Mouse (Mus musculus): Measurements from ENCODE around the gene Orai2.
"Not testable (repeated sequence)": the region's sequence is repeated elsewhere in the genome, so short reads cannot be mapped to it uniquely, and the experiment has no call there.

The Orai2 gene

DNA sequence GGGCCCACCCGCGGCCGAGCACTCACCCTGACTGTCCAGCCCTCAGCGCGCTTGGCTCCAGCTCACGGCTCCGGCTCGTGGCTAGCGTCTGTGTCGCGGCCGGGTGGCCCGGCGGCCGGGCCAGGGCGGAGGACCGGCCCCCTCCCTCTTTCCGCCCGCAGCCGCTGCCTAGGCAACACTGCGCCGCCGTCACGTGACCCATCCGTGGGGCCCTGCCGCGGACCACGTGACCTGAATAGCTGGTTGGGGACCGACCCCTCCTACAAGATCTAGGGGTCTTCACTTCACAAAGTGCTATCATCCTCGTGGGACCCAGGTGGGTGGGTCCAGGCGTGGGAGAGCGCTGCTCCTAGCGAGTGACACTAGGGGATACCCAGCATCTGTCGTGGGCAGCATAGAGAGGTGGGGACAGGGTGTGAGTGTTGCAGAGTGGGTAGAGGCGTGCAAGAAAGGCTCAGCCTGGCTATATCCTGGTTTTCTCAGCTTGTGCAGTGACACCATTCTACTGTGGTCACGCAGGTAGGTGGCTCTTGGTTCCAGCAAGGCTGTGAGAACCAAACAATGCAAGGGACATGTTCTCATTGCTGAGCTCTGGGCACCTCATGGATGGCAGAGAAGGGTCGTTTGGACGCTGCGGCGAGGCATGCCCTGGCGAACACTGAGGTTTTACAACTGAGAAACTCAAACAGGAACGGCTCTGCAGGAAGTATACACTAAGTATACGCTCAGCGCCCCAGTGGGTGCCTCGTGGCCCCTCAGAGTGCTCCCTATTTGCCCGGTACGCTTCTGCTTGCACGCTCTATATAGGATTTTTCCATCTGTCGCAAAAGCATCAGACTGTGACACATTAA, at the start of gene Orai2:
TSS of gene Orai2 (minus strand) at position 202 of the 851 bp plus-strand sequence.
- DNase-seq (ENCODE audit: low spot score): peak; percentile 90

DNA sequence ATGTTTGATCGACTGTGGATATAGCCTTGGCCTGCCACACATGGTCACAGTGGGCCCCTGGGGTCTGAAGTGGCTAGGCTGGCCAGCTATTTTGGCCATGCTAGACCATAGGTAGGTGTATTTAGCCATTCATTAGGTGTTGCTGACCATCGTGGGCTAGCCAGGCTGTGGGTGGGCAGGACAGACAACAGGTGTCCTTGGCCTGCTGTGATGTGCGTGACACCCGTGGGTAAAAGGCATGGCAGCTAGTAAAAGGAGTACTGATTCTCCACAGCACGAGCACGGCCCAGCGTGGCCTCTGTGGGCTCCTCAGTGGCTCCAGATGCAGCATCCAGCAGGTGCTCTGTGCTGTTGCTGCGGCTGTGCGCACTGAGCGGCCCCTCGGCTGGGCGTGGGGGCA, 48.1 kb upstream of the Orai2 start:
- no peak for DNase-seq (ENCODE audit: low spot score)

DNA sequence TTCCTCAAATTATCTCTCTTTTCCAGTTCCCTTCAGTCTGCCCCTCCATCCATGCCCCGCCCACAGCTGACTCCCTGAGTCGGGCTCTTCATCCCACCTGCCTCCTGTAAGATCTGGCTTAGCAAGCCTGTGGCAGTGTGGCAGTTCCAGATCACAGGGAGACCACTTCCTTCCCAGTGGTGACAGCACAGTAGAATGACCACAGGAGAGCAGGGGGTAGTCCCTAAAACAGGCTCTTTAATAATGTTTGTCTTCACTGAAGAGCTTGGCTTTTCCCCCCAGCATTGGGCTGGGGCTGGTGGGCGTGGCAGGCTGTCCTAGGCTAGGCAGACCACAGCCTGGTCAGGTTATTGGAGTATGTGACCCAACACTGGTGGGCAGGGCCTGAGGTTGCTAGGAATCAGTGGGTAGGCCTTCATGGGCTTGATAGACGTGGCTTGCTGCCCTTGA, 47.4 kb upstream of the Orai2 start:
- DNase-seq (ENCODE audit: low spot score): no peak

DNA sequence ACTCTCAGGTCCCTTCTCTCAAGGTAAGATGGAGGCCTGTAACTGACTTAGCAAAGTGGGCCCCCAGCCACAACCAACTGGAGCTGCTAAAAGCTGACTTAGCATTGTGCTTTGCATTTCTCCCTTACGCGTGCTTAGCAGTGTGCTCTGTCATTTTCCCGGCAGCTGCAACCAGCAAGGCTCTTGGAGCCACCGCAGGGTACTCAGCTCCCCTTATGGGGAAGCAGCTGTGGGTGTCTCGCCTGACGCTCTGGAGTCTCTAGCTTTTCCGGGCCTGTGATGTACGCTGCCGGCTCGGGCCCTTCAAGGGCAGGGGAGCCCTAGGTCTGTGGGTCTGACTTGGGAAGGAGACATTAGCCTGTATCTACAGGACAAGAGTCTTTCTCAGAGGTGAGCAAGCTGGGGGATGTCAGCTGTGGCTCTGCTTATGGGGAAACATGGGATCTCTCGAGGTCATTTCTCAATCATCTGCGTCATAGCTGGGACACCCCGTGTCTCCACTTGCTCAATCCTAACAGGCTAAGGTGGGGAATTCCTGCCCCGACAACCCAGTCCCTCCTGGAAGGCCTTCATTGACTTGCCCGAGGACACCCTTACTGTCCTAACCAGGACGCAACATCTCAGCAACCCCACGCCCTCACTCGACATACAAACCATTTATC, 46.6 kb upstream of the Orai2 start:
- no peak for DNase-seq (ENCODE audit: low spot score)

DNA sequence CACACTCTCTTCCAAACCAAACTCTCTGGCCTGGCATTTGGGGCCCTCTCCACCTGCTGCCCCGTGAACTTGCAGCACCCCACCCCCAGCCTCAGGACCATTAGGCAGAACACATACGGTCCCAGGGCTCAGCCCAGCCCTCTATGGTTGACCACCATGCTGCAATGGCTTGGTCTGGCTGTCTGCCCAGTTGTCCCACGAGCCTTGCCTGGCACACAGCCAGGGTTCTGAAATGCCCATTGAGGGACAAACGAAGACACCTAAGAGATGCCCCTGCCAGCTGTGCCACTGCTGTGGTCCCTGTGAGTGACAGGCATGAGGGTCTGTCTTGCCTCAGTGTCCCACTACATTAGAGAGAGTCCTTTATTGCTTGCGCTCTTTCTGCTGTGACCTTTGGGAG, 45.4 kb upstream of the Orai2 start:
- DNase-seq (ENCODE audit: low spot score): peak; percentile 62

DNA sequence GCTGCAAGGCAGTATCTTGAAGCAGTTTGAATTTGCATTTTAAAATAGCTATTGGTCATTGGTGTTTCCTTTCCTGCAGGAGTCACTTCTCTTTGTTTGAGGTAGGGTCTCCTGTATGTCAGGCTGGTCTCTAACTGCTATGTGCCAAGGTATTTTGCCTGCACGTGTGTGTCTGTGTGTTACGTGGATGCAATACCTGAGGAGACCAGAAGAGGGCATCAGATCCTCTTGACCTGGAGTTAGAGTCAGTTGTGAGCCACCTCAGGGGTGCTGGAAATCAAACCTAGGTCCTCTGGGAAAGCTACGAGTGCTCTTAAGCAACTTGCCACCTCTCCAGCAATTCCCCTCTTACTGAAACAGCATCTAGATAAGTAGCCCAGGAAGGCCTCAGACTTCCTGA, 44.7 kb upstream of the Orai2 start:
- DNase-seq (ENCODE audit: low spot score): no peak

DNA sequence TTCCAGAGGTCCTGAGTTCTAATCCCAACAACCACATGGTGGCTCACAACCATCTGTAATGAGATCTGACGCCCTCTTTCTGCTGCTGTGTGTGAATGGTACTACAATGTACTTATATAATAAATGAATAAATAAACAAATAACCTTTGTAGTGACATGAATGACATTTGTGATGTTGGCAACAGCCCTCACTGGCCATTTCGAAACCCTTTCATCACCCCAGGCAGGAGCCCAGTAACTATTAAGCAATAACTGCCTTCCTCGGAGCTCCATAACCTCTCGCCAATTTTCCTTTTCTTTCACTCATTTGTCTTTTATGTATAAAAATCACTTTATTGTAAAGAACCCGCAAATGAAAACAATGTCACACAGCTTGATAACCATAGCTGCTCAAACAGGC, 43.2 kb upstream of the Orai2 start:
- DNase-seq (ENCODE audit: low spot score): no peak

DNA sequence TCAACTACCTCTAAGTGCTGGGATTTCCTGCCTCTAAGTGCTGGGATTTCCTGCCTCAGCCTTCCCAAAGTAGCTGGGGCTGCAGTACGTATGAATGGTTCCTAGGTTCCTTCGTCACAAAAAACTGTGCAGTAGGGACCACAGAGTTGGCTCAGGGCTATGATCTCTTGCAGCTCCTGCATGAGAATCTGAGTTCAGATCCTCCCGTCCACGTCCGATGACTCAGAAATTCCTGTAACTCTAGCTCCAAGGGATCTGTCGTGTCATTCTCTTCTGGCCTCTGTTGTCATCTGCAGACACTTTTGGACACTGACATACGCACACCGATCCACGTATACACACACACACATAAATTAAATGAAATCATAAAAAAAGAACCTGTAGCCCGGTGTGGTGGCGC, 42.2 kb upstream of the Orai2 start:
- DNase-seq (ENCODE audit: low spot score): no peak

DNA sequence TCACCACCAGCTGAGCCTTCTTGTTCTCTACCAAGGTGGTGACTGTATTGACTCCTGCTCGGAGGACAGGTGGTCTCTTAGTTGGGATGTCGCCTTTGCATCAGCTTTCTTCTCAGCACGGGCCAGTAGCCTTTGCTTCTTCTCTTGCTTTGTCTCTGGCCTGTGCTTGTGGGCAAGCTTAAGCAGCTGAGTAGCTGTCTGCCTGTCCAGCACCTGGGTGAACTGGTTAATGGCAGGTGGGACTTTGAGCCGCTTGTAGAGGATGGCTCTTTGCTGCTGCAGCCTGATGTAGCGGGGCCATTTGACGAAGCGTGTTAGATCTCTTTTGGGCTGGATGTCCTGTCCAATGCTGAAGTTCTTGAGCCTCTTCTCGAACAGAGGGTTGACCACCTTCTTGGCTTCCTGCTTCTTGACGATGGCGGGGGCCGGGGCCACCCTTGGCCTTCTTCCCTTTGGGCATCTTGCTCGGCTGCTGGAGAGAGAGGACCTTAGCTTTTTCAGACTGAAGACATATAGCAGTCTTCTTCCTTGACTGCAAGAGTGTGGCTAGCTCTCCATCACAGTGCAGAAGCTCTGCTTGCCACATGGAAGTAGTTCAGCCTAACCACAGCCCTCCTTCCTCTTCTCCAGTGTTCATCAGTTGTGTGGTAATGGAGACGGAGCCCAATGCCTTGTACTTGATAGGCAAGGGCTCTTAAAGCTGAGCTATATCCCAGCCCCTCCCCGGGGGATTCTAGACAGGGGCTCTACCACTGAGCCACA, 41.0 kb upstream of the Orai2 start:
- DNase-seq (ENCODE audit: low spot score): not testable (repeated sequence)

DNA sequence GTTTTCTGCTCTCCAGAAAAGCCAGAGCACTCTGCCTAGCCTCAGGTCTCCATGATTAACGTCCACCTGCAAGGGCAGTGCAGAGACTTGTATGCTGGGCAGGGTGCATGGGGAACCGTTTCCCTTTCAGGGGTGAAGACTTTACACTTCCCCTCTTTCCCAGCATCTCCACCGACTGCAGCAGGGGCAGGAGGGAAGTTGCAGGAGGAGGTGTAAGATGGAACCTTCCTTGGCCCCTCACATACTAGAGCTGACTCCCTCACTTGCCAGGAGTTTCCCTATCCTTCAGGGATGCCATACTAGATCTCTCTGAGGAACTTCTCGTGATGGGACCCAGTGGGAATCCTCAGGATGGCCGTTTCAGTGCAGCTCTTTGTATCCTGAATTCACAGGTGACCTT, 40.0 kb upstream of the Orai2 start:
- no peak for DNase-seq (ENCODE audit: low spot score)

DNA sequence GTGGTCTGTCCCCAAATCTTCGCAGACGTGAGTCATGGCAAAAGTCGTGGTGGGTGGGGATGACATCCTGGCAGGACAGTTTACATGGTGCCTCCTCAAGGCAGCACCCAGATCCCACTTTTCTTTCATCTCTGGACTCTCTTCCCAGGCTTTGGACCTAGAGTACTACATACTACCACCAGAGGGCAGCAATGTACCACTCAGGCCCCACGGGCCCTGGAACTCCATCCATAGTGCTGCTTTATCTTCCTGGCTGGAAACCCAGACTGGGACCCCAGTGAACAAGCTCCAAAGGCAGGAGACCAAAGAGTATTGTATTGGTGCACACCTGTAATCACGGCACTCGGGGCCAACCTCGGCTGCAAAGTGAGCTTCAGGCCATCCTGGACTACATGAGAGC, 31.3 kb upstream of the Orai2 start:
- peak; percentile 92 for DNase-seq (ENCODE audit: low spot score)

DNA sequence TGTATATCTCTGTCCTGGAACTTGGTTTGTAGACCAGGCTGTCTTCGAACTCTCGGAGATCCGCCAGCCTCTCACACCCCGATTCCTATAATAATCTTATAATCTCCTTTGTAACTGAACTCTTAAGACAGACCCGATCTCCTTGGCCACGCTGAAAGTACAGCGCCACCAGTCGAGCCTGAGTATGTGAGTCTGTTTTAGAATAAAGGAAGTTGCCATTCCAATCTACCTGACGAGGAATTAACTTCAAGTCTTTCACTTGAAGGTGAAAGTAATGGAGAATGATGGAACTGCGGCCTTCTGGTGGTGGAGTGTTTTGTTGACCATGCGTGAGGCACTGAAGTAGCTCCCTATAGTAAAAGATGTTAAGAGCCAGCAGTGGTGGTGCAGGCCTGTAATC, 29.0 kb upstream of the Orai2 start:
- peak; percentile 58 for DNase-seq (ENCODE audit: low spot score)

DNA sequence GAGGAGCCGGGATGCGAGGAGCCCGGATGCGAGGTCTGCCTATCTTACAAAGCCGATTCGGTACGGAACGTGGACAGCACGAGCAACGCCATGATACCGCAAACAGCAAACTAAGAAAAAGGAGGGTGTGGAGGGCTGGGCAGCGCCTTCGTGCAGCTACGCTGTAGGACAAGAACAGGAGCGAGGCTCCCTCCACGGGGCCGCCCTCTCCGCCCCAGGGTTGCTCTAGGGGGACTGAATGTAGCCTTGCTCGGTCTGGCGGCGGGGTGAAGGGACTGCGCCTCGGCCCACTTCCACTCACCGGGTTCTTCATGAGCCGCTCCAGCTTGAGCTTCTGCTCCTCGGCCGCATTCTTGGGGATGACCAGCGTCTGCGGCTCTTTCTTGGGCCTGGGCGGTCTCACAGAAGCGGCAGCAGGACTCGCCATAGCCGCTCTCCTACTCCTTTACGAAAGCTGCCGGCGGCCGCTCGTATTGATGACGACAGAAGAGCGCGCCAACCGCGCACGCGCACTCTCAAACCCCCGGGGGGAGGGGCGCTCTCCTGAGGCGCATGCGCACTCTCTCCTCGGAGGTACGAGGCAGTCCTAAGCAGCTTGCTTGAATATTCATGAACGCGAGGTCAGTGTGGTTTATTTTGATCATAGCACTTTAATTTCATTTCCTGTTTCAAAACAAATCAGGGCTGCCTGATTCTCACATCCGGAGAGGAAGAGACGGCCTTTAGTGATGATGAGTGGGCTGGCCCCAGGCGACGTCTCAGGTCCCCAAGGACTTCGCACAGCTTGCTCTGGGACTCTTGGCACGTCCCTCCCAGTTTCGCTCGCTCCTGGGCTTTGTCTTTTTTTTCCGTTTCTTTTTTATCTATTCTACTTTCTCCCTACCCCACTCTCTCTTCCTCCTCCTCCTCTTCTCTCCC, 28.2 kb upstream of the Orai2 start, which contains the start of gene Prkrip1:
TSS of gene Prkrip1 (minus strand) at position 490 of the 918 bp plus-strand sequence.
- DNase-seq (ENCODE audit: low spot score): peak; percentile 100

DNA sequence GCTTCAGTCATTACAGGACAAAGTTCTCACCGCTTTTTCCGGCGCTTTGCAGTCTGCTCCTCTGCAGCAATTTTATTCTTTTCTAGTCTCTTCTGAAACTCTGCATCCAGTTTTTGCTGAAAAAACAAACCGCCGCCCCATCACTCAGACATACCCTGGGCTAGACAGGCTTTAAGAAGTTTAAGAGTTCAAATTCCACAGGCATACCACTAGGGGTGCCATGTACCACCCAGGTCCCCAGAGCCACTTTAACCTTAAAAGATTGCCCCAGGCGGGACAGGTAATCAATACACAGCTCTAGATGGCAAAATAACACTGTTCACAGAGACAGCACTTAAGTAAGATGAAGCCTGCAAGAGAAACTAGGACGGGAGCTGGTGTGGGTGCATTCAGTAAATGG, 21.4 kb upstream of the Orai2 start:
- DNase-seq (ENCODE audit: low spot score): no peak

DNA sequence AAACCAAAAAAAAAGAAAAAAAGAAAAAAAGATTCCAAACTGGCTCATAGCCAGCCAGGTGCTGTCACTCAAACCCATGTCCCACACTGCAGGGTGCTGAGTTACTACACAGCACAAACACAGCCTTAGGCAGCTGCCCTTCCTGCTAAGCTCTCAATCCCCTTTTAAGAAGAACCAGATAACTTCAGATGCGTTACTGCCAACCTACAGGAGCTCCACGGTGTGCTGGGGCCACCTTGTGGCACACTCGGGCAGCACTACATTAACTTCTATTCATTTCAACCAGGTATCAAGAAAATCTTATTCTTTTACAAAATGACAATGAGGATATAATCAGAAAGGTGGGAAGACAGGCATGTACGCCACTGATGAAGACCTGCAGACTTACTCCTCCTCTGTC, 16.2 kb upstream of the Orai2 start:
- DNase-seq (ENCODE audit: low spot score): peak; percentile 84

DNA sequence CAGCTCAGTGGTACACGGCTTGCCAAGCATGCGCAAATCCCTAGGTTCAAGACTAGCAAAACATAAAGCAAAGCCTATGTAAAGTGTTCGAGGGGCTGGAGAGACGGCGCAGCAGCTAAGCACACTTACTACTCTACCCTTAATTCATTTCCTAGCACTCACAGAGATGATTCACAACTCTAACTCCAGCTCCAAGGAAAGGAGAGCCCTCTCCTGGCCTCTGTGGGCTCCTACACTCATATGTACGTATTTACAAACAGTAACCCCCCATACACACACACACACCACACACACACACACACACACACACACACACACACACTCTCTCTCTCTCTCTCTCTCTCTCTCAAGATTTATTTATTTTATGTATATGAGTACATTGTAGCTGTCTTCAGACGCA, 13.3 kb upstream of the Orai2 start:
- DNase-seq (ENCODE audit: low spot score): no peak

DNA sequence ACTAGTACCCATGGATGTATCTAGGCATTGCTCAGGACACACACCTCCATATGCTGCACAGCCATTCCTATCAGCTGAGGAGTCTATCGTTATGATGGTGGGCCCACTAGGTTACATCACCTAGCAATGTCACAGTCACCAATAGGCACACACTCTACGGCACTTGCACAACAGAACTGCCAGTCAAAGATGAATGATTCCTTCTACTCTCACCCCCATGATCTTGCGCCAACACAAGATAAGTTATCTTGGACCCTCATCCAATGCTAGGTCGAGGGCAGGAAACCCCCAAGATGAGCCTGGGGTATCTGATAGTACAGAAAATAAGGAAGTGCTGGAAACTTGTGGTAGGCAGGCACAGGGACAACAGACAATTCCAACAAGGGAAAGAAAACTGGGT, 12.3 kb upstream of the Orai2 start:
- DNase-seq (ENCODE audit: low spot score): no peak

DNA sequence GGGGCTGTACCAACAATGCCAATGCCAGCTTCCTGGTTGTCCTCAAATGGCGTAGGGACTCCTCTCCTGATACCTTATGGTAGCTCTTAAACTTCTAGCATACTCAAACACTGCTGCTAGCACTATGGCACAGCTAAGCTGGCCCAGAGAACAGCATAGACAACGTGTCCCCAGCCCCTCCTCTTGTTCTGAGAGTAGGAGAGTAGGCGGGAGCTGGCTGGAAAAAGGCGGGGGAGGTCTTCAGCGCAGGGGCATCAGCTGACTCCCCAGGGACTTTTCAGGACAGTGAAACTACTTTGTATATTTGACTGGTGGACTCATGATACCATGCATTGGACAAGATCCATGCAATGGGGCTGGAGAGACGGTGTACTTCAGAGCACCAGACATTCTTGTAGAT, 11.5 kb upstream of the Orai2 start:
- no peak for DNase-seq (ENCODE audit: low spot score)

DNA sequence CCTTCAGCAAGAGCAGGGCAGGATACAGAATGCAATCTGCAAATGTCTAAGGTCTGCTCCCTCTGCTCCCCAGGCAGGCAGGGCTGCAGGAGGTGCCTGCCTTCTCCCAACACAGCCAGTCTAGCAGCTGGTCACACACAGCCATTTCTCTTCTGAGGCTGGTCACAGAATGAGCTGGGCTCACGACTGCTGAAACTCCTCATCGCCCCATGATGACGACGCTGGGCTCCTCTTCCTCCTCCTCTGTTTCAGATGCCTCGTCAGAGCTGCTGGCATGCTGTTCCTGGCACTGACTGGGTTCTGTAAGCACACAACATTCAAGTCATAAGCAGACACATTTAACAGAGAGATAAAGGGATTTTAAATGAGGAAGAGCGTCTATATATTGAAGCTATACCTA, 10.7 kb upstream of the Orai2 start:
- no peak for DNase-seq (ENCODE audit: low spot score)

DNA sequence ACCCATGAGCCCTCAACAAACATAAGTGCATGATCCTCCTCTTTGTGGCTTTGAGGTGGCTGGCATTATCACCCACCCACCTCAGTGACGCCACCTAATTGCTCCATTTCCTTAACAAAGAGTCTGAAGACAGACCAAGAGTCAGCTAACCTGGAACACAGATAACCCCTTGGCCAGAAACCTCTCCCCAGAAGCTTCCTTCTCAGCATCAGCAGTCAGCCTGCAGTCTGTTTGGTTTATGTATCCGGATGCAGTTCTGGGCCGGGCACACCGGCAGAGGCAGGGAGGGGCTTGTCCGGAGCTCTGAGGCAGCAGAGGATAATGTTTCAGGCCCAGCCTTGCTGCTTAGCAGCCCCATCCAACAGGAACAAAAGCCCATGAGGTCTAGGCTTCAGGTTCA, 9.1 kb upstream of the Orai2 start:
- DNase-seq (ENCODE audit: low spot score): no peak

DNA sequence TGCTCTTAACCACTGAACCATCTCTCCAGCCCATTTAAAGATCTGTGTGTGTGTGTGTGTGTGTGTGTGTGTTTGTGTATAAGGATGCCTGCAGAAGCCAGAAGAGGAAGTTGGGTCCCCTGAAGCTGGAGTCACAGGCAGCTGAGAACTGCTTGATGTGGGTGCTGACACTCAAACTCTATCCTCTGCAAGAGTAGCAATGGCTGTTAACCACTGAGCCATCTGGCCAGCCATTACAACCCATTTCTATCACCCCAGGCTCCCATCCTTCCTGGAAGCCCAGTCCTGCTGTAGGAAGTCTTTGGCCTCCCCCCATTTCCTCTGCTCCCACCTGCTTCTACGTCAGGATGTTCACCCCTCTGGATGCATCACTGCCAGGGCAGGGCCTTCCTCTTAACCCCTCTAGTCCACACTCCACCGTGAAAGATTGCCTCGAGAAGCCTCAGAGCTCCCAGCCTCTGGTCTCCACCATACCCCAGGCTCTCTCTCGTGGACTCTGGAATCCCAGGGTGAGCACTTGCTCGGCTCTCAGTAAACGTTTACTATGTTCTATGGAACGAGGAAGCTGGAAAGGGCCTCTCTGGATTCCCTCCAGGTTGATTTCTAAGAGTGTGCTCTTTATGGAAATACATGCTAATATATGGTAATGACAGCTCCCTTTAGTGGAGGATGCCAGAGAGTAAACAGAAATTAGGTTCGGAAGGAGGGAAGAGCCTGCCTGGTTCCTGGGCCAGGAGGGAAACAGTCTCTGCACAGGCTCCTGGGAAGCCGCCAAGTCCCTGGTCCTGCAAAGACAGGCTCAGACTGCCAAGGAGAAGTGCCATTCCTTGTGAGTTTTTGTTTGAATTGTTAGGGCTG, 3.3 kb upstream of the Orai2 start:
- DNase-seq (ENCODE audit: low spot score): peak; percentile 89

All from MN1 (cell line).